Mouse (Mus musculus) cerebellum, adult 11-12 months (tissue): ENCODE results near the gene Tgif2.
A peak's percentile ranks its signal among the peaks of the same experiment; 100 is the strongest.
"Not testable (repeated sequence)": the region's sequence is repeated elsewhere in the genome, so short reads cannot be mapped to it uniquely, and the experiment has no call there.

Source experiments
- DNase-seq: peaks from one replicate; pipeline ENCODE4 v3.0.0; 2022

Tgif2 gene

GRCm38 (mm10) chr2:156839319-156840191 lies at the start of gene Tgif2:
Gene Tgif2, plus strand, starts transcription at chr2:156840007.
- DNase-seq: no peak

GRCm38 (mm10) chr2:156798516-156798915 lies 41.3 kb upstream of the Tgif2 start:
- DNase-seq: no peak

GRCm38 (mm10) chr2:156801045-156801444 lies 38.8 kb upstream of the Tgif2 start:
- peak; percentile 12 for DNase-seq

- DNase-seq: not testable (repeated sequence)
Measured at GRCm38 (mm10) chr2:156802116-156802515, 37.7 kb upstream of the Tgif2 start.

- no peak for DNase-seq
Measured at GRCm38 (mm10) chr2:156803698-156804372, 36.0 kb upstream of the Tgif2 start.

DNA sequence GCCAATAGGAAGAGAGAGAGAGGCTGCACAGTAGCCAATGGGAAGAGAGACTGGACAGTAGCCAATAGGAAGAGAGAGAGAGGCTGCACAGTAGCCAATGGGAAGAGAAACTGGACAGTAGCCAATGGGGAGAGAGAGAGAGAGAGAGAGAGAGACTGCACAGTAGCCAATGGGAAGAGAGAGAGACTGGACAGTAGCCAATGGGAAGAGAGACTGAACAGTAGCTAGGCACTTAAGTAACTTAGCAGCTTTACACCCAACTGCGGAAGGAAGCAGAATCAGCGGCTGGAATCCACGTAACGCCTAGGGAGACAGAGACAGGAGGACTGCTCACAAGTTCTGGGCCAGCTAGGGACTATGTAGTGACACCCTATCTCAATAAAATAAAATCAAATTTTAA lies 35.2 kb upstream of the Tgif2 start:
- no peak for DNase-seq

DNA sequence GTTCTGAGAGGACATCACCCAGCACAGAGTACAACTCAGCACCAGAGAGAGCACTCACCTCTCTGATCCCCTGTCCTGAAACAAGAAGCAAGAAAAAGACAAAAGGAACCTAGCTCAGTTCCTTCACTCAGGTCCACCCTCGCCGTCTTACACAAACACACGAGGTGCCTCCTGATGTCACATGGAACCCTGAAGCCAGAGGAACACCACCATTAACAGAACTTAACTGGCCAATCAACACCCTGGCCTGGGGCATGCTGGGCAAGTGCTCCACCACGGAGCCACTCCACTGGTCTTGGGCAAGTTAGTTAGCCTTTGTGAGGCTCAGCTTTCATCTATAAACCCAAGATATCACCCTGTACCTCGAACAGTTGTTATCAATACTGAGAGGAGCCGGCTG lies 32.9 kb upstream of the Tgif2 start:
- DNase-seq: no peak

- peak; percentile 31 for DNase-seq
Measured at GRCm38 (mm10) chr2:156809579-156809978, 30.2 kb upstream of the Tgif2 start.

- DNase-seq: no peak
Measured at GRCm38 (mm10) chr2:156810716-156811115, 29.1 kb upstream of the Tgif2 start.

GRCm38 (mm10) chr2:156811556-156811955 lies 28.3 kb upstream of the Tgif2 start:
- DNase-seq: no peak

- DNase-seq: no peak
Measured at GRCm38 (mm10) chr2:156814344-156814801, 25.4 kb upstream of the Tgif2 start.

GRCm38 (mm10) chr2:156814893-156815292 lies 24.9 kb upstream of the Tgif2 start:
- DNase-seq: no peak

DNA sequence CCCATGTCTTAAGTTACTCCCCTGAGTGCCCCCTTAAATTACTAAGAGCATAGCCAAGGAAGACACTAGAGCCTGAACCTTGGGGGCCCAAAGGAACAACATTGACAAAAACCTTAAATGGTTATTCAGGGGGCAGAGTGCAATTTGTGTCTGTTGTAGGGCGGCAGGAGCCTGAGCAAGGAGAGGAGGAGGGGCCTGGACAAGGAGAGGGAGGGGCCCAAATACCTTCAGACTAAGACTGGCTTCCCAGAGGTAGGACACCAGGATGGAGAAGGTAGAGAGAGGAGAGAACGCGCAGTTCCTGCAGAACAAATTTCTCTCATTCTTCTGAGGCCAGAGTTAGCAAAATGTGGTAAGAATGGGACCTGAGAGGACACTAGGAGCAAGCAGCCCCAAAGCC lies 24.4 kb upstream of the Tgif2 start:
- no peak for DNase-seq

DNA sequence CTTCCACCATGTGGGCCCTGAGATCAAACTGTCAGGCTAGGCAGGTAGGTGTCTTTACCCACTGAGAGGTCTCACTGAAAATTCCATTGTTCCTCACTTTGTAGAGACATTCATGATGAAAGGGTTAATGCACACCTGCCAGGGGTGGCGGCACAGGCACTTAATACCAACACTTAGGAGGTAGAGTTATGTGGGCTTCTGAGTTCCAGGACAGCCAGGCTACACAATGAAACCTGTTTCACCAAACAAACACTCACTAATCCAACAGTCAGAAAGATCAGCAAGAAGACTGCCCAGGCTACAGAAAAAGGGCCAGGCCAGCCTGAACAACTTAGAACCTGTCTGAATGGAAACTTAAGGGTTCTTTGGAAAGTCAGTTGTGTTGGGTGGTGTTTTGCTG lies 23.7 kb upstream of the Tgif2 start:
- no peak for DNase-seq

GRCm38 (mm10) chr2:156825128-156825527 lies 14.7 kb upstream of the Tgif2 start:
- DNase-seq: not testable (repeated sequence)

DNA sequence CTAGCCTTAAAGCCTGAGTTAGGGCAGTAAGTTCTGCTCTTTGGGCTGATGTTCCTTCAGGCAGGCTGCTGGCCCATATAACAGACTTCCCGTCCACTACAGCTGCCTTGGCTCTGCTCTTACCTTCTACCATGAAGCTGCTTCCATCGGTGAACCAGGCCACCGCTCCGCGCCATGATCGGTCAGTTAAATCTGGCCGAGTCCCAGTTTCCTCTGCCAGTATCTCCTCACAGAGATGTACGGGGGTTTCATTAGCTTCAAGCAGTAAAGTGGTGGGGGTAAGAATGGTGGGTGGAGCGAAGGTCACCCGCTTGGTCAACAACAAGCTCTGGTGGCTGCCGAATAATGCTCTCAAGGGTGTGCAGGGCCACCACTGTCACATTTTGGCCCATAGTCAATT lies 5.5 kb upstream of the Tgif2 start:
- DNase-seq: no peak

GRCm38 (mm10) chr2:156838839-156839238 lies 968 bp upstream of the Tgif2 start:
- DNase-seq: no peak

- DNase-seq: no peak
Measured at GRCm38 (mm10) chr2:156840301-156841027, 657 bp downstream of the Tgif2 start.

GRCm38 (mm10) chr2:156841028-156841840 lies 1.4 kb downstream of the Tgif2 start:
- DNase-seq: no peak

DNA sequence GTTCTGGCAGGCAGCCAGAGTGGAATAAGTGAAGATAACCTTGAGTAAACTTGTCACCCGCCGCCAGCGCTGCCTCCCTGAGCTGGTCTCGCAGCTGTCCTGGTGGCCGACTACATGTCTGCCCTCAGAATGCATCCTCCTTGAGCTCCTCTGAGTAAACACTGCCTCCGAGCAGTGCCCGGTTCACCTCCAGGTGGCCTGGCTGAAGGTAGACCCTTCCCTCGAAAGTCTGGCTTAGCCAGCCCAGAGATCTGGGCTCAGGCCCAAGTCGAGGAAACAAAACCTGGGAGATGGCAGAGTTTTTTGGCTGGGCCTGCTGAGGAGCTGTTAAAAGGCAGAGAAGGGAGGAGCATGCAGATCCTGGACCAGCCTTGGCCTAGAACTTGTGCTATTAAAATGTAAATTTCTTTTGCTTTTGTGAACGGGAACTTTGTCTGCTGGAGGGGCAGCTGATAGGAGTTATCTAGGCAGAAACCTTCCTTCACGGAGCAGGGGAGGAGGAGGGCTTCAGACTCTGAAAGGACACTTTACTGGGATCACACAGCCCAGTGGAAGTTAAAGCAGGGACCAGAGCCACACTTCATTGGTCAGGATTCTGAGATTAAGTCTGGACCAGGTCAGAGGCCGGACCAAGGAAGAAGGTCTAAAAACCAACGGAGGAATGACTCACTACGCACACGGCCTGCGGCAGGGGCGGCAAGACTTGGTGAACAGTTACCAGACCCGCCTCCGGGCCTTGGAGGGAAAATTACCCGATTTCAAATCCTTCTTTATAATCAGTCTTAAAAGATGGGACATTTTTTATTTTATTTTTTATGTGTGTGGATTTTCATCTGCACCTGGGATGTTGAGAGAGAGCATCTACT lies 2.3 kb downstream of the Tgif2 start:
- no peak for DNase-seq

DNA sequence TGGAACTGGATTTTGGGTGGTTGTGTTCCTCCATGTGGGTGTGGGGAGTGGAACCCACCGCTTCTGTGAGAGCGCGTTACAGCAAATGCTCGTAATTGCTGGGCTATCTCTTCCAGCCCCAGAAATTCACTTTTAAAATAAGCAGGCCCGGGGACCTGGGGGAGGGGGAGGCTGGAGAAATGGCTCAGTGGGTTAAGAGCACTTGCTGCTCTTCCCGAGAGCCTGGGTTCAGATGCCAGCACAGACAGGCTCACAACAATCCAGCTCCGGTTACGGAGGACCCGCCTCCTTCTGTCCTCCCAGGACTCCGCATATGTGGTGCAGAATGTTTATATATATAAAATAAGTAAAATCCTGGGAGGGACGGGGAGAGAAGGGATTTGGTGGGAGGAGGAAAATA lies 2.9 kb downstream of the Tgif2 start:
- no peak for DNase-seq

- no peak for DNase-seq
Measured at GRCm38 (mm10) chr2:156843331-156843730, 3.5 kb downstream of the Tgif2 start.
